Mouse (Mus musculus) neural tube, embryonic 14.5 days (tissue): Measurements from ENCODE around the gene Sstr3. TPM values are rescaled to one million over a fixed set of nuclear protein-coding genes. Genes with fewer than 3 reads are reported as not detected.

Source experiments
- ATAC-seq: fragments of 200-750 bp; cut with Nextera tagmentation; 2 replicates; pipeline ENCODE4 v1.8.0; 2017; ENCODE audit warnings: low read depth, mild to moderate bottlenecking, moderate TSS enrichment, moderate library complexity
- H3K27ac ChIP-seq: fragments of 300-500 bp; sonication (generic); 2 replicates; pipeline ENCODE4 v1.5.1; 2014; ENCODE audit warnings: low read depth, mild to moderate bottlenecking, control low read depth, low read length, moderate library complexity, mixed read lengths
- H3K27me3 ChIP-seq: fragments of 300-500 bp; sonication (generic); 2 replicates; pipeline ENCODE4 v1.6.1; 2014; ENCODE audit warnings: low read length; ENCODE audit not compliant: control insufficient read depth, insufficient read depth
- H3K36me3 ChIP-seq: fragments of 300-500 bp; sonication (generic); 2 replicates; pipeline ENCODE4 v1.6.1; 2014; ENCODE audit warnings: low read length, mixed read lengths; ENCODE audit not compliant: control insufficient read depth, insufficient read depth
- H3K4me1 ChIP-seq: fragments of 300-500 bp; sonication (generic); 2 replicates; pipeline ENCODE4 v1.6.1; 2014; ENCODE audit warnings: low read length; ENCODE audit not compliant: control insufficient read depth, insufficient read depth
- H3K4me2 ChIP-seq: fragments of 300-500 bp; sonication (generic); 2 replicates; pipeline ENCODE4 v1.6.1; 2014; ENCODE audit warnings: mild to moderate bottlenecking, low read depth, low read length, control low read depth
- H3K4me3 ChIP-seq: fragments of 300-500 bp; sonication (generic); 2 replicates; pipeline ENCODE4 v1.5.1; 2014; ENCODE audit warnings: low read depth, low read length, control low read depth, mixed read lengths
- H3K9ac ChIP-seq: fragments of 300-500 bp; sonication (generic); replicated peaks from 2 replicates; pipeline ENCODE4 v1.6.1; 2014; ENCODE audit warnings: low read depth, mild to moderate bottlenecking, control low read depth, low read length, mixed read lengths
- H3K9me3 ChIP-seq: fragments of 300-500 bp; sonication (generic); 2 replicates; pipeline ENCODE4 v1.6.1; 2016; ENCODE audit warnings: low read length; ENCODE audit not compliant: control insufficient read depth
- WGBS: fragments of 180-500 bp; shearing (Covaris S2); extraction: QIAGEN DNeasy Blood & Tissue Kit; methylation state at CpG from one replicate; pipeline ENCODE4 v1.1.7; 2014; 5-methylcytosine and 5-hydroxymethylcytosine counted together
- polyA plus RNA-seq: library from polyadenylated mRNA; unstranded; fragments of >200 nt; fragmentation: Nextera tagmentation; extraction: Ambion mirVana; gene quantifications from 2 replicates; pipeline ENCODE4 v1.2.1, GENCODE M21; 2014

Gene Sstr3
- polyA plus RNA-seq, 1 experiment from 2014 or later = 0.67 TPM

GRCm38 (mm10) chr15:78567608-78568120 lies 23.2 kb upstream of the Sstr3 start:
- WGBS = 74% methylated on average over 9 of the region's 9 CpGs
- H3K27ac ChIP-seq = no peak overlapping the region
- H3K9me3 ChIP-seq = no peaks in the 10 kb centered on the region
- no peaks in the 10 kb centered on the region for H3K27me3 ChIP-seq
- no peak overlapping the region for H3K4me3 ChIP-seq
- no peak overlapping the region for H3K9ac ChIP-seq
- no peaks in the 10 kb centered on the region for H3K36me3 ChIP-seq
- no peak overlapping the region for H3K4me2 ChIP-seq
- H3K4me1 ChIP-seq = no peaks in the 10 kb centered on the region
- ATAC-seq = no peak

- no peaks in the 10 kb centered on the region for H3K27me3 ChIP-seq
- 81% methylated on average over 11 of the region's 11 CpGs for WGBS
These were observed 20.4 kb upstream of the Sstr3 start for GRCm38 (mm10) chr15:78564764-78565435.

GRCm38 (mm10) chr15:78563937-78564336 lies 19.5 kb upstream of the Sstr3 start:
- Histone ChIP-seq H3K36me3 (no peaks in the 10 kb centered on the region), H3K9me3 (no peaks in the 10 kb centered on the region), H3K4me2 (no peak overlapping the region), H3K4me3 (no peak overlapping the region), H3K9ac (no peak overlapping the region), H3K27me3 (no peaks in the 10 kb centered on the region), H3K4me1 (no peaks in the 10 kb centered on the region), H3K27ac (no peak overlapping the region)
- 80% methylated on average over 5 of the region's 5 CpGs for WGBS
- no peak for ATAC-seq

More at GRCm38 (mm10) chr15:78564764-78565435, 20.4 kb upstream of the Sstr3 start:
- H3K9ac ChIP-seq = no peak overlapping the region
- no peak overlapping the region for H3K27ac ChIP-seq
- H3K4me1 ChIP-seq = no peaks in the 10 kb centered on the region
- H3K4me2 ChIP-seq = no peak overlapping the region
- H3K4me3 ChIP-seq = no peak overlapping the region
- H3K9me3 ChIP-seq = no peaks in the 10 kb centered on the region
- no peak for ATAC-seq
- no peaks in the 10 kb centered on the region for H3K36me3 ChIP-seq

GRCm38 (mm10) chr15:78563344-78563743 lies 18.9 kb upstream of the Sstr3 start:
- Histone ChIP-seq H3K27ac (no peak overlapping the region), H3K36me3 (no peaks in the 10 kb centered on the region), H3K4me3 (no peak overlapping the region), H3K9me3 (no peaks in the 10 kb centered on the region), H3K9ac (no peak overlapping the region), H3K4me1 (no peaks in the 10 kb centered on the region), H3K27me3 (no peaks in the 10 kb centered on the region), H3K4me2 (no peak overlapping the region)
- no peak for ATAC-seq
- WGBS = 93% methylated on average over 3 of the region's 3 CpGs

GRCm38 (mm10) chr15:78559141-78559979 lies 14.9 kb upstream of the Sstr3 start:
- Histone ChIP-seq H3K27ac (no peak overlapping the region), H3K4me2 (no peak overlapping the region), H3K36me3 (no peaks in the 10 kb centered on the region), H3K9me3 (no peaks in the 10 kb centered on the region), H3K4me1 (no peaks in the 10 kb centered on the region), H3K9ac (no peak overlapping the region), H3K27me3 (no peaks in the 10 kb centered on the region), H3K4me3 (no peak overlapping the region)
- ATAC-seq = no peak
- WGBS = 66% methylated on average over 11 of the region's 11 CpGs

- WGBS = 70% methylated on average over 10 of the region's 10 CpGs
- no peaks in the 10 kb centered on the region for H3K36me3 ChIP-seq
- no peak for ATAC-seq
These were observed 13.4 kb upstream of the Sstr3 start for GRCm38 (mm10) chr15:78557693-78558535.

GRCm38 (mm10) chr15:78554545-78555313 lies 10.2 kb upstream of the Sstr3 start:
- no peaks in the 10 kb centered on the region for H3K9me3 ChIP-seq
- no peak overlapping the region for H3K4me3 ChIP-seq
- H3K4me2 ChIP-seq = no peak overlapping the region
- H3K9ac ChIP-seq = no peak overlapping the region
- no peak for ATAC-seq
- no peaks in the 10 kb centered on the region for H3K27me3 ChIP-seq
- no peak overlapping the region for H3K27ac ChIP-seq
- no peaks in the 10 kb centered on the region for H3K4me1 ChIP-seq
- WGBS = 64% methylated on average over 25 of the region's 25 CpGs
- H3K36me3 ChIP-seq = no peaks in the 10 kb centered on the region

More at GRCm38 (mm10) chr15:78557693-78558535, 13.4 kb upstream of the Sstr3 start:
- no peaks in the 10 kb centered on the region for H3K9me3 ChIP-seq
- no peak overlapping the region for H3K4me3 ChIP-seq
- H3K9ac ChIP-seq = no peak overlapping the region
- no peaks in the 10 kb centered on the region for H3K4me1 ChIP-seq
- H3K27ac ChIP-seq = no peak overlapping the region
- H3K4me2 ChIP-seq = no peak overlapping the region
- no peaks in the 10 kb centered on the region for H3K27me3 ChIP-seq

GRCm38 (mm10) chr15:78549189-78549734 lies 4.8 kb upstream of the Sstr3 start:
- peaks cover 7% of the 10 kb centered on the region; the same call in 1 of the 2 replicates for H3K4me1 ChIP-seq
- H3K27me3 ChIP-seq = no peaks in the 10 kb centered on the region; the same call in 1 of the 2 replicates
- 88% methylated on average over 4 of the region's 4 CpGs for WGBS

More at GRCm38 (mm10) chr15:78549189-78549734, 4.8 kb upstream of the Sstr3 start:
- no peak overlapping the region for H3K9ac ChIP-seq
- no peak overlapping the region for H3K4me3 ChIP-seq
- ATAC-seq = no peak
- H3K36me3 ChIP-seq = no peaks in the 10 kb centered on the region
- no peak overlapping the region for H3K27ac ChIP-seq
- no peak overlapping the region for H3K4me2 ChIP-seq
- no peaks in the 10 kb centered on the region for H3K9me3 ChIP-seq
